Mouse (Mus musculus): ENCODE measurements around the gene Chst11. TPM values are rescaled to one million over a fixed set of nuclear protein-coding genes. Genes with fewer than 3 reads are reported as not detected.
A peak's percentile ranks its signal among the peaks of the same experiment; 100 is the strongest.

The Chst11 gene
- total RNA-seq, 4 experiments from 2014 or later = 2.1 to 3.1 (median 2.7) TPM

GRCm38 (mm10) chr10:83140258-83140936, 155.1 kb downstream of the Chst11 start:
- no peak for DNase-seq (ENCODE audit: low spot score)

GRCm38 (mm10) chr10:83141434-83141833, 156.1 kb downstream of the Chst11 start:
- no peak for DNase-seq (ENCODE audit: low spot score)

- no peak for DNase-seq (ENCODE audit: low spot score)
Observed at GRCm38 (mm10) chr10:83143049-83143448, 157.8 kb downstream of the Chst11 start.

- DNase-seq (ENCODE audit: low spot score) = no peak
Observed at GRCm38 (mm10) chr10:83145836-83146235, 160.5 kb downstream of the Chst11 start.

GRCm38 (mm10) chr10:83149342-83150178, 164.3 kb downstream of the Chst11 start:
- no peak for DNase-seq (ENCODE audit: low spot score)

- peak; percentile 21 for DNase-seq (ENCODE audit: low spot score)
Observed at GRCm38 (mm10) chr10:83150587-83150986, 165.3 kb downstream of the Chst11 start.

GRCm38 (mm10) chr10:83151362-83151761, 166.1 kb downstream of the Chst11 start:
- no peak for DNase-seq (ENCODE audit: low spot score)

GRCm38 (mm10) chr10:83151896-83152685, 166.8 kb downstream of the Chst11 start:
- DNase-seq (ENCODE audit: low spot score) = peak; percentile 19

- no peak for DNase-seq (ENCODE audit: low spot score)
Observed at GRCm38 (mm10) chr10:83152723-83153122, 167.4 kb downstream of the Chst11 start.

- DNase-seq (ENCODE audit: low spot score) = no peak
Observed at GRCm38 (mm10) chr10:83153374-83153773, 168.1 kb downstream of the Chst11 start.

- no peak for DNase-seq (ENCODE audit: low spot score)
Observed at GRCm38 (mm10) chr10:83153887-83154286, 168.6 kb downstream of the Chst11 start.

GRCm38 (mm10) chr10:83157289-83157688, 172.0 kb downstream of the Chst11 start:
- DNase-seq (ENCODE audit: low spot score) = no peak

GRCm38 (mm10) chr10:83158322-83158721, 173.0 kb downstream of the Chst11 start:
- no peak for DNase-seq (ENCODE audit: low spot score)

- no peak for DNase-seq (ENCODE audit: low spot score)
Observed at GRCm38 (mm10) chr10:83159229-83159628, 173.9 kb downstream of the Chst11 start.

- DNase-seq (ENCODE audit: low spot score) = peak; percentile 68
Observed at GRCm38 (mm10) chr10:83161656-83162365, 176.5 kb downstream of the Chst11 start.

GRCm38 (mm10) chr10:83163946-83164345, 178.6 kb downstream of the Chst11 start:
- DNase-seq (ENCODE audit: low spot score) = peak; percentile 49

- DNase-seq (ENCODE audit: low spot score) = no peak
Observed at GRCm38 (mm10) chr10:83164901-83165435, 179.7 kb downstream of the Chst11 start.

- no peak for DNase-seq (ENCODE audit: low spot score)
Observed at GRCm38 (mm10) chr10:83165521-83166243, 180.4 kb downstream of the Chst11 start.

- no peak for DNase-seq (ENCODE audit: low spot score)
Observed at GRCm38 (mm10) chr10:83166272-83166671, 181.0 kb downstream of the Chst11 start.

- no peak for DNase-seq (ENCODE audit: low spot score)
Observed at GRCm38 (mm10) chr10:83167492-83167891, 182.2 kb downstream of the Chst11 start.

All from heart, adult 8-10 months (tissue).